Mouse (Mus musculus) kidney, adult 2 months (tissue): ENCODE results near the gene Nav2. TPM values are rescaled to one million over a fixed set of nuclear protein-coding genes. Genes with fewer than 3 reads are reported as not detected.

Experiments used
- DNase-seq: peaks from one replicate; pipeline ENCODE4 v3.0.0; 2021
- H3K27ac ChIP-seq: fragments of 200-500 bp; 2 replicates; pipeline ENCODE4 v1.5.1; 2012; ENCODE audit warnings: low read depth, low read length, control low read depth, inconsistent platforms; ENCODE audit not compliant: insufficient read depth
- H3K27me3 ChIP-seq: fragments of 200-500 bp; replicated peaks from 2 replicates; pipeline ENCODE4 v1.6.1; 2012; ENCODE audit warnings: mild to moderate bottlenecking, moderate library complexity, low read length, inconsistent platforms; ENCODE audit not compliant: control insufficient read depth, insufficient read depth
- H3K36me3 ChIP-seq: fragments of 200-500 bp; 2 replicates; pipeline ENCODE4 v1.6.1; 2012; ENCODE audit warnings: mild to moderate bottlenecking, moderate library complexity, low read length, inconsistent platforms; ENCODE audit not compliant: control insufficient read depth, insufficient read depth
- H3K4me1 ChIP-seq: fragments of 200-500 bp; 2 replicates; pipeline ENCODE4 v1.6.1; 2011; ENCODE audit warnings: low read length; ENCODE audit not compliant: control insufficient read depth, insufficient read depth
- H3K4me3 ChIP-seq: fragments of 200-500 bp; 2 replicates; pipeline ENCODE4 v1.5.1; 2011; ENCODE audit warnings: mild to moderate bottlenecking, low read depth, low read length, control low read depth; ENCODE audit not compliant: insufficient read depth
- CTCF ChIP-seq: fragments of 200-500 bp; conservative IDR thresholded peaks from 2 replicates; pipeline ENCODE4 v1.5.1; 2011; ENCODE audit warnings: low read depth, mild to moderate bottlenecking, control low read depth, low read length, moderate library complexity, mixed read lengths; ENCODE audit not compliant: insufficient read depth, insufficient read length
- POLR2A ChIP-seq: fragments of 200-500 bp; IDR thresholded peaks from one replicate; pipeline ENCODE4 v1.6.1; 2011; ENCODE audit warnings: low read depth, low read length, control low read depth
- WGBS: fragments of 180-500 bp; shearing (Covaris S2); methylation state at CpG from one replicate; pipeline ENCODE4 v1.1.7; 2018; 5-methylcytosine and 5-hydroxymethylcytosine counted together
- polyA plus RNA-seq: library from polyadenylated mRNA; depleted of rRNA; stranded (reverse); fragments of >200 nt; gene quantifications from 2 replicates; pipeline ENCODE4 v1.2.3, GENCODE M21; 2012

Nav2 gene
- polyA plus RNA-seq, 1 experiment: 18.3 TPM

- Histone ChIP-seq H3K4me1 (no peaks in the 10 kb centered on the region), H3K36me3 (no peaks in the 10 kb centered on the region), H3K4me3 (no peak overlapping the region), H3K27me3 (no peaks in the 10 kb centered on the region), H3K27ac (no peak overlapping the region)
- 72% methylated on average over 3 of the region's 3 CpGs for WGBS
- TF ChIP-seq POLR2A (no peak), CTCF (no peak)
- DNase-seq: no peak
Observed at GRCm38 (mm10) chr7:48981814-48982213, 73.3 kb downstream of the Nav2 start.

GRCm38 (mm10) chr7:48982573-48982972 is 74.1 kb downstream of the Nav2 start:
- Histone ChIP-seq H3K27me3 (no peaks in the 10 kb centered on the region), H3K4me1 (no peaks in the 10 kb centered on the region), H3K4me3 (no peak overlapping the region), H3K27ac (no peak overlapping the region), H3K36me3 (no peaks in the 10 kb centered on the region)
- DNase-seq: no peak
- TF ChIP-seq CTCF: no peak
- no peak for TF ChIP-seq POLR2A
- WGBS: 93% methylated on average over 7 of the region's 7 CpGs

- TF ChIP-seq CTCF (no peak), POLR2A (no peak)
- DNase-seq: no peak
- 62% methylated on average over 8 of the region's 8 CpGs for WGBS
- H3K27me3 ChIP-seq: no peaks in the 10 kb centered on the region
- no peaks in the 10 kb centered on the region for H3K36me3 ChIP-seq
- no peak overlapping the region for H3K4me3 ChIP-seq
- H3K27ac ChIP-seq: no peak overlapping the region
- no peaks in the 10 kb centered on the region for H3K4me1 ChIP-seq
Observed at GRCm38 (mm10) chr7:48991911-48992552, 83.5 kb downstream of the Nav2 start.

GRCm38 (mm10) chr7:48995171-48995570 is 86.7 kb downstream of the Nav2 start:
- no peak overlapping the region for H3K4me3 ChIP-seq
- H3K36me3 ChIP-seq: no peaks in the 10 kb centered on the region
- TF ChIP-seq CTCF: no peak
- TF ChIP-seq POLR2A: no peak
- H3K27ac ChIP-seq: no peak overlapping the region
- WGBS: 49% methylated on average over 13 of the region's 13 CpGs
- no peak for DNase-seq
- H3K4me1 ChIP-seq: no peaks in the 10 kb centered on the region
- H3K27me3 ChIP-seq: no peaks in the 10 kb centered on the region

GRCm38 (mm10) chr7:48995701-48996100 is 87.2 kb downstream of the Nav2 start:
- no peaks in the 10 kb centered on the region for H3K36me3 ChIP-seq
- no peaks in the 10 kb centered on the region for H3K4me1 ChIP-seq
- 92% methylated on average over 8 of the region's 8 CpGs for WGBS
- no peaks in the 10 kb centered on the region for H3K27me3 ChIP-seq
- no peak for DNase-seq
- no peak overlapping the region for H3K27ac ChIP-seq
- no peak for TF ChIP-seq CTCF
- no peak for TF ChIP-seq POLR2A
- H3K4me3 ChIP-seq: no peak overlapping the region

- peak; percentile 5 for DNase-seq
- no peaks in the 10 kb centered on the region for H3K36me3 ChIP-seq
- no peak overlapping the region for H3K4me3 ChIP-seq
- WGBS: 53% methylated on average over 5 of the region's 5 CpGs
- no peaks in the 10 kb centered on the region for H3K4me1 ChIP-seq
- no peaks in the 10 kb centered on the region for H3K27me3 ChIP-seq
- H3K27ac ChIP-seq: no peak overlapping the region
- TF ChIP-seq POLR2A (no peak), CTCF (no peak)
Observed at GRCm38 (mm10) chr7:48996829-48997228, 88.3 kb downstream of the Nav2 start.

GRCm38 (mm10) chr7:48998097-48998496 is 89.6 kb downstream of the Nav2 start:
- 89% methylated on average over 8 of the region's 8 CpGs for WGBS
- TF ChIP-seq CTCF: no peak
- TF ChIP-seq POLR2A: no peak

GRCm38 (mm10) chr7:48998595-48998994 is 90.1 kb downstream of the Nav2 start:
- H3K27me3 ChIP-seq: no peaks in the 10 kb centered on the region
- WGBS: 48% methylated on average over 10 of the region's 10 CpGs
- H3K4me3 ChIP-seq: no peak overlapping the region
- TF ChIP-seq CTCF (no peak), POLR2A (no peak)
- no peaks in the 10 kb centered on the region for H3K36me3 ChIP-seq
- H3K27ac ChIP-seq: no peak overlapping the region
- H3K4me1 ChIP-seq: no peaks in the 10 kb centered on the region
- DNase-seq: peak; percentile 38

More at GRCm38 (mm10) chr7:48998097-48998496, 89.6 kb downstream of the Nav2 start:
- Histone ChIP-seq H3K27ac (0 out of 2 replicates have a peak overlapping the region, but pooled peaks have one; percentile 0), H3K36me3 (no peaks in the 10 kb centered on the region), H3K27me3 (no peaks in the 10 kb centered on the region), H3K4me3 (no peak overlapping the region), H3K4me1 (no peaks in the 10 kb centered on the region)
- no peak for DNase-seq
